Mouse (Mus musculus) stomach, postnatal 0 days (tissue): Measurements from ENCODE around the gene Sdr42e1. TPM values are rescaled to one million over a fixed set of nuclear protein-coding genes. Genes with fewer than 3 reads are reported as not detected.

Source experiments
- ATAC-seq: fragments of 200-750 bp; cut with Nextera tagmentation; 2 replicates; pipeline ENCODE4 v1.8.0; 2017; ENCODE audit not compliant: low FRiP score, low TSS enrichment
- DNase-seq: peaks from one replicate; pipeline ENCODE4 v3.0.0-alpha.2; 2016; ENCODE audit warnings: low spot score
- H3K27ac ChIP-seq: fragments of 300-500 bp; sonication (generic); replicated peaks from 2 replicates; pipeline ENCODE4 v1.5.1; 2014; ENCODE audit warnings: mild to moderate bottlenecking, control low read depth
- H3K27me3 ChIP-seq: fragments of 300-500 bp; sonication (generic); 2 replicates; pipeline ENCODE4 v1.6.1; 2014; ENCODE audit warnings: low read length; ENCODE audit not compliant: control insufficient read depth, insufficient read depth
- H3K36me3 ChIP-seq: fragments of 300-500 bp; sonication (generic); 2 replicates; pipeline ENCODE4 v1.6.1; 2014; ENCODE audit warnings: low read length, mixed read lengths; ENCODE audit not compliant: control insufficient read depth, insufficient read depth
- H3K4me1 ChIP-seq: fragments of 300-500 bp; sonication (generic); replicated peaks from 2 replicates; pipeline ENCODE4 v1.6.1; 2014; ENCODE audit warnings: antibody characterized with exemption; ENCODE audit not compliant: control insufficient read depth, insufficient read depth
- H3K4me2 ChIP-seq: fragments of 300-500 bp; sonication (generic); replicated peaks from 2 replicates; pipeline ENCODE4 v1.6.1; 2014; ENCODE audit warnings: low read depth, mild to moderate bottlenecking, control low read depth, moderate library complexity
- H3K4me3 ChIP-seq: fragments of 300-500 bp; sonication (generic); 2 replicates; pipeline ENCODE4 v1.5.1; 2014; ENCODE audit warnings: low read depth, low read length, control low read depth
- H3K9ac ChIP-seq: fragments of 300-500 bp; sonication (generic); 2 replicates; pipeline ENCODE4 v1.6.1; 2014; ENCODE audit warnings: mild to moderate bottlenecking, low read length, control low read depth, mixed read lengths
- H3K9me3 ChIP-seq: fragments of 300-500 bp; sonication (generic); 2 replicates; pipeline ENCODE4 v1.6.1; 2016; ENCODE audit warnings: low read length; ENCODE audit not compliant: control insufficient read depth
- CTCF ChIP-seq: IDR thresholded peaks from 2 replicates; pipeline ENCODE4 v1.5.1; 2016; ENCODE audit warnings: antibody characterized with exemption, low read depth, mild to moderate bottlenecking, moderate library complexity
- EP300 ChIP-seq: optimal IDR thresholded peaks from 2 replicates; pipeline ENCODE3; 2016; ENCODE audit warnings: antibody characterized with exemption
- WGBS: fragments of 180-500 bp; shearing (Covaris S2); extraction: QIAGEN DNeasy Blood & Tissue Kit; methylation state at CpG from one replicate; pipeline ENCODE4 v1.1.7; 2014; 5-methylcytosine and 5-hydroxymethylcytosine counted together
- polyA plus RNA-seq: library from polyadenylated mRNA; unstranded; fragments of >200 nt; fragmentation: Nextera tagmentation; extraction: Ambion mirVana; gene quantifications from 2 replicates; pipeline ENCODE4 v1.2.1, GENCODE M21; 2015

The Sdr42e1 gene
- polyA plus RNA-seq, 1 experiment from 2014 or later, result 24.2 TPM

GRCm38 (mm10) chr8:117658990-117659389 is 14.5 kb downstream of the Sdr42e1 start:
- no peak overlapping the region for H3K4me3 ChIP-seq
- H3K27me3 ChIP-seq, result no peaks in the 10 kb centered on the region
- H3K9ac ChIP-seq, result no peak overlapping the region
- H3K4me1 ChIP-seq, result no peaks in the 10 kb centered on the region
- no peaks in the 10 kb centered on the region for H3K9me3 ChIP-seq
- no peak for ATAC-seq
- no peak for DNase-seq
- 71% methylated on average over 7 of the region's 7 CpGs for WGBS
- H3K27ac ChIP-seq, result no peak overlapping the region
- no peaks in the 10 kb centered on the region for H3K36me3 ChIP-seq
- peak; percentile 58 for TF ChIP-seq CTCF
- TF ChIP-seq EP300, result no peak
- no peak overlapping the region for H3K4me2 ChIP-seq

GRCm38 (mm10) chr8:117652318-117652717 is 21.2 kb downstream of the Sdr42e1 start:
- H3K27me3 ChIP-seq, result no peaks in the 10 kb centered on the region
- no peaks in the 10 kb centered on the region for H3K9me3 ChIP-seq
- no peak overlapping the region for H3K9ac ChIP-seq
- H3K36me3 ChIP-seq, result no peaks in the 10 kb centered on the region
- DNase-seq (no peak), ATAC-seq (0 out of 2 replicates have a peak, but pooled peaks have one; percentile 57)
- 96% methylated on average over 1 of the region's 1 CpGs for WGBS
- H3K4me2 ChIP-seq, result no peak overlapping the region
- H3K4me1 ChIP-seq, result no peaks in the 10 kb centered on the region
- no peak overlapping the region for H3K27ac ChIP-seq
- no peak overlapping the region for H3K4me3 ChIP-seq
- TF ChIP-seq CTCF (no peak), EP300 (no peak)

GRCm38 (mm10) chr8:117646440-117646839 is 27.0 kb downstream of the Sdr42e1 start:
- H3K27ac ChIP-seq, result peak overlapping the region; percentile 54
- no peaks in the 10 kb centered on the region for H3K27me3 ChIP-seq
- TF ChIP-seq CTCF, result no peak
- TF ChIP-seq EP300, result no peak
- H3K36me3 ChIP-seq, result no peaks in the 10 kb centered on the region
- peak; percentile 75 for DNase-seq
- no peak overlapping the region for H3K9ac ChIP-seq
- H3K4me2 ChIP-seq, result no peak overlapping the region
- 45% methylated on average over 5 of the region's 5 CpGs for whole genome bisulfite sequencing
- no peak overlapping the region for H3K4me3 ChIP-seq
- H3K4me1 ChIP-seq, result no peaks in the 10 kb centered on the region
- no peaks in the 10 kb centered on the region for H3K9me3 ChIP-seq
- peak; percentile 78 for ATAC-seq

- 31% methylated on average over 2 of the region's 2 CpGs for WGBS
- H3K4me2 ChIP-seq, result no peak overlapping the region
- no peaks in the 10 kb centered on the region for H3K9me3 ChIP-seq
- TF ChIP-seq CTCF, result peak; percentile 88
- TF ChIP-seq EP300, result no peak
- ATAC-seq (peak; percentile 78), DNase-seq (peak; percentile 85)
- H3K9ac ChIP-seq, result no peak overlapping the region
- no peaks in the 10 kb centered on the region for H3K27me3 ChIP-seq
- no peaks in the 10 kb centered on the region for H3K36me3 ChIP-seq
- no peaks in the 10 kb centered on the region for H3K4me1 ChIP-seq
- H3K4me3 ChIP-seq, result no peak overlapping the region
- H3K27ac ChIP-seq, result peak overlapping the region; percentile 54
Measured at GRCm38 (mm10) chr8:117646020-117646419, 27.5 kb downstream of the Sdr42e1 start.

- Histone ChIP-seq H3K9me3 (no peaks in the 10 kb centered on the region), H3K27ac (peak overlapping the region; percentile 61), H3K4me1 (no peaks in the 10 kb centered on the region), H3K4me3 (no peak overlapping the region), H3K4me2 (no peak overlapping the region), H3K27me3 (no peaks in the 10 kb centered on the region), H3K9ac (no peak overlapping the region), H3K36me3 (no peaks in the 10 kb centered on the region)
- ATAC-seq, result peak; percentile 82
- peak; percentile 43 for DNase-seq
- TF ChIP-seq EP300, result no peak
- no peak for TF ChIP-seq CTCF
- WGBS, result 40% methylated on average over 5 of the region's 5 CpGs
Measured at GRCm38 (mm10) chr8:117645486-117645885, 28.0 kb downstream of the Sdr42e1 start.

GRCm38 (mm10) chr8:117639631-117640030 is 33.9 kb downstream of the Sdr42e1 start:
- no peak overlapping the region for H3K4me3 ChIP-seq
- no peaks in the 10 kb centered on the region for H3K36me3 ChIP-seq
- H3K4me2 ChIP-seq, result no peak overlapping the region
- H3K27me3 ChIP-seq, result no peaks in the 10 kb centered on the region
- no peak overlapping the region for H3K9ac ChIP-seq
- H3K9me3 ChIP-seq, result no peaks in the 10 kb centered on the region
- no peaks in the 10 kb centered on the region for H3K4me1 ChIP-seq
- TF ChIP-seq CTCF (peak; percentile 13; the same call in 1 of the 2 replicates), EP300 (no peak)
- H3K27ac ChIP-seq, result no peak overlapping the region
- DNase-seq (no peak), ATAC-seq (no peak)
- 94% methylated on average over 9 of the region's 9 CpGs for WGBS
